Mouse (Mus musculus): ENCODE measurements at regions not wholly inside any gene's neighbourhood (a gene's known extent, or its start where the extent isn't known, plus 50 kb on each side); places are given as distances from the start of the nearest gene placed in this dataset.

DNA sequence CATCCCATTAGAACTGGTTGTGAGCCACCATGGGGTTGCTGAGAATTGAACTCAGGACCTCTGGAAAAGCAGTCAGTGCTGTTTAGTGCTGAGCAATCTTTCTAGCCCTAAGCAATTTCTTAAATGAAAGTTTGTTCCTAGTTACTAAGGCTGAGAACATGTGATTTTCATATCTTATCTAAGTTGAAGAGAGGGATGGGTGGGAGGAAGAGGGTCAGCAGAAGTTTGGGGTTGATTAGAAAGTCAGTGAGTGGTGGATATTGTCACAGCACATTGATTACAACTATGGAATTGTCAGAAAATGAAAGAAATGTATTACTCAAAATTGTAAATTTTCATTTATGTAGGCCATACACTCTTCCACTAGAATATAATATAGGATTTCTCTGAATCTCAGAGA lies 337.4 kb upstream of the Robo2 start:
- Histone ChIP-seq H3K4me2 (ENCODE audit: low read depth) (no peak overlapping the region), H3K36me3 (replicated peaks; ENCODE audit: control insufficient read depth, insufficient read depth, low read depth) (no peaks in the 10 kb centered on the region), H3K27me3 (ENCODE audit: control insufficient read depth, insufficient read depth, low read length) (no peaks in the 10 kb centered on the region), H3K9me3 (ENCODE audit: control insufficient read depth, low read length) (no peaks in the 10 kb centered on the region), H3K4me3 (ENCODE audit: insufficient read depth in 1 of 2, low read depth in 2 of 2, low read length in 2 of 2) (no peak overlapping the region), H3K4me1 (replicated peaks; ENCODE audit: control insufficient read depth in 2 of 2, insufficient read depth in 2 of 2, low read length in 1 of 2) (peaks cover 0 to 4% of the 10 kb centered on the region in 2 experiments; a peak in 2 of 4 replicates), H3K27ac (no peak overlapping the region), H3K9ac (replicated peaks) (no peak overlapping the region)
- DNase-seq (ENCODE audit: low read depth in 3 of 3, low spot score in 3 of 3) (no peak), ATAC-seq (ENCODE audit: insufficient read depth) (peak; percentile 39; the same call in 1 of the 2 replicates)
- TF ChIP-seq CTCF (IDR thresholded peaks at IDR 0.05; ENCODE audit: low read depth) (no peak), EP300 (IDR thresholded peaks at IDR 0.05; ENCODE audit: low read depth) (peak; percentile 57; the same call in 1 of the 2 replicates)

DNA sequence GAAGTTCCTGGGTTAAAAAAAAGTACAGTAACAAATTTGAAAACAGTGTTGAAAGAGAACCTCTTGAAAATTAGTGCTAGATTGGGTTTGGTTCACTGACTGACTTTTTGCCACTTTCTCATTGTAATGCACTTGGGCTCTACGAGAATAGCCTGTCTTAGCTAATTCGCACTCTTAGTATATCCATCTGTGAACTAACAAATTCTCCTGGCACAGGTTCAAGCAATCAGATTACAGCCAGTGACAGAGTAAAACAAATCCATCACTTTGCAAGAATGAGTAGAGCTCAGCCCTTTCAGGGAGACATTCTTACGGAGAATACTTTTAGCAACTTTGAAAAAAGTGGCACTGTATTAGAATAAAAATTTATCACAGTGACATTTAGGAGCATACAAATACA lies 331.9 kb upstream of the Robo2 start:
- TF ChIP-seq CTCF (IDR thresholded peaks at IDR 0.05; ENCODE audit: low read depth), result no peak
- TF ChIP-seq EP300 (IDR thresholded peaks at IDR 0.05; ENCODE audit: low read depth), result no peak
- WGBS (ENCODE audit: insufficient replicate concordance), result 66% methylated on average over 3 of the region's 3 CpGs

DNA sequence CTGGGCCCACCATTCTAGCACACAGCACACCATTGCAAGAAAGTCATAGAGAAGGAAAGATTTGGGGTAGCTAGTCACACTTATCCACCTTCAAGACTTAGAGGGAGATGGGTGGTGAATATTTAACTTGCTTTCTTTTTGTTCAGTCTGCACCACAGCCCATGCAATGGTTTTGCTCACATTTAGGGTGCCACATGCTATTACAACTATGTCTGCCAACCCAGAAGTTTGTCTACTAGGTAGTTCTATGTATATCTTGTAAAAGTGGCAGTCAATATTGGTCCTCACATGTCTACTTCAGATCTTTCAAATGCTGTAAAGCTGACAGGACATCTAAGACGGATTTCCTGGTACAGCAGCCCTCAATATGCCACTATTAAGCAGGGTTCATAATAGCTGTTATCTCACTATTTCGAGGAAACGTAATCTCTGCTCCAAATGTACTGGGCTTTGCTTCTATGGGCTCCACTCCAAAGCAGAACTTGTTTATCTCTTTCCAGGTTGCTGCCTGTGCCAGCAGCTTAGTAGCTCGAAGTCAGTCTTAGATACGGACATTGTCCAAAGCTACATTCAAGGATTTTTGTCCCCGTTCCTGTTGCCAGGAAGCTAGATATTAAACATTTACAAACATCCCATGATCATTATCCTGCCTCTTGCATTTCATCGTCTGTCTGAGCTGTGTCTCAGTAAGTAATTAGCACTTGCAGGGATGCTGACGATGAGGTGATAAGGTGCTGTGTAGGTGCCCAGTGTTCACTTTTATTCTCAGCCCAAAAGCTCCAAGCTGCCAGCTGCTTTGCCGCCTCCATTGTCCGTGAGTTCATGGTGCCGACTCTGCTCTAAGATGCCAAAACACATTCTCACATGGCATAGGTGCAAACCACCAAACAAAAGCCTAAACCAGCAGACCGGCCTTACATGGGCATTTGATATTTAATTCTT lies 327.8 kb upstream of the Robo2 start:
- Histone ChIP-seq H3K27ac (no peak overlapping the region), H3K4me2 (ENCODE audit: low read depth) (no peak overlapping the region), H3K4me3 (ENCODE audit: insufficient read depth in 1 of 2, low read depth in 2 of 2, low read length in 2 of 2) (no peak overlapping the region), H3K4me1 (replicated peaks; ENCODE audit: control insufficient read depth in 2 of 2, insufficient read depth in 2 of 2, low read length in 1 of 2) (no peaks in the 10 kb centered on the region), H3K9me3 (ENCODE audit: control insufficient read depth, low read length) (no peaks in the 10 kb centered on the region), H3K9ac (replicated peaks) (no peak overlapping the region), H3K27me3 (ENCODE audit: control insufficient read depth, insufficient read depth, low read length) (no peaks in the 10 kb centered on the region), H3K36me3 (replicated peaks; ENCODE audit: control insufficient read depth, insufficient read depth, low read depth) (no peaks in the 10 kb centered on the region)
- no peak for TF ChIP-seq CTCF (IDR thresholded peaks at IDR 0.05; ENCODE audit: low read depth)
- no peak for TF ChIP-seq EP300 (IDR thresholded peaks at IDR 0.05; ENCODE audit: low read depth)
- no peak for ATAC-seq (ENCODE audit: insufficient read depth)
- WGBS (ENCODE audit: insufficient replicate concordance), result 48% methylated on average over 12 of the region's 12 CpGs
- no peak for DNase-seq (ENCODE audit: low read depth in 3 of 3, low spot score in 3 of 3)

More for the DNA sequence above, 331.9 kb upstream of the Robo2 start:
- H3K4me1 ChIP-seq (replicated peaks; ENCODE audit: control insufficient read depth in 2 of 2, insufficient read depth in 2 of 2, low read length in 1 of 2), result no peaks in the 10 kb centered on the region
- no peaks in the 10 kb centered on the region for H3K27me3 ChIP-seq (ENCODE audit: control insufficient read depth, insufficient read depth, low read length)
- no peak overlapping the region for H3K27ac ChIP-seq
- DNase-seq (ENCODE audit: low read depth in 3 of 3, low spot score in 3 of 3) (no peak), ATAC-seq (ENCODE audit: insufficient read depth) (no peak)
- no peak overlapping the region for H3K4me3 ChIP-seq (ENCODE audit: insufficient read depth in 1 of 2, low read depth in 2 of 2, low read length in 2 of 2)
- no peaks in the 10 kb centered on the region for H3K36me3 ChIP-seq (replicated peaks; ENCODE audit: control insufficient read depth, insufficient read depth, low read depth)
- H3K9me3 ChIP-seq (ENCODE audit: control insufficient read depth, low read length), result no peaks in the 10 kb centered on the region
- no peak overlapping the region for H3K9ac ChIP-seq (replicated peaks)
- no peak overlapping the region for H3K4me2 ChIP-seq (ENCODE audit: low read depth)

DNA sequence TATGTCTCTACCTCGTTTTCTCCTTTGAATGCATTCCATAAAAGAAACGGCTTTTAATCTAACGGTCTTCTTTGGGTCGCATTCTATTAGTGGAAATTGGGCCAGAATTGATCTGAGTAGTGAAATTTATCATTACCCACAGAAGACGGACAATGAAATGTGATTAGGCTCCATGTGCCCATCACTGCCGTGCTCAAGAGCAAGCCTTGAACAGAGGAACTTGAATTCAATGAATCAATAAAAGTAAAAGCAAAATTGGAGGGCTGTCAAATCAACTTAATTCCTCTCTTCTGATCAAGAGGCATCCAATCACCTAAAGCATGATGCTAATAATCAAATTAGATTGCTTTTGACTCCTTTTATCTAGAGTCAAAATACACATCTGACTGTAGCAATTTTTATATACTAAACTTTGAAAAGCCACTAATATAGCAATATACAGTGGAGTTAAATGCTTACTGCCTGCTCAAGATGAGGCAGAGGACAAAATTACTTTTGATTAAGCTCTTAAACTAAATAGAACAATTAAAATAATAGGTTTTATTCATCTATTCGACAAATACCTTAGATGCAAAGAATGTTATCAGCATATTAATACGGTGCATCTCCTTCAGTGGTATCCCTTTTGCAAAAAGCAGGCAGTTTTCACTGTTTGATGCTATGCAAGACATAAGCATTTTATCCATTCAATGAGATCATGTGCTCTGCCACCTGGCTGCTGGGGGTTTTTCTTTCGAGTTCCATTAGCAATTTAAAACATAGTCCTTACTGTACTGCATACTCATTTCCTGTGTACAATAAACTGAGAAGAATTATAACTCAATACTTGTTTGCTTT lies 321.5 kb upstream of the Robo2 start:
- TF ChIP-seq CTCF (IDR thresholded peaks at IDR 0.05; ENCODE audit: low read depth), result no peak
- TF ChIP-seq EP300 (IDR thresholded peaks at IDR 0.05; ENCODE audit: low read depth), result no peak
- no peak overlapping the region for H3K9ac ChIP-seq (replicated peaks)
- H3K4me3 ChIP-seq (ENCODE audit: insufficient read depth in 1 of 2, low read depth in 2 of 2, low read length in 2 of 2), result no peak overlapping the region
- ATAC-seq (ENCODE audit: insufficient read depth), result no peak
- H3K36me3 ChIP-seq (replicated peaks; ENCODE audit: control insufficient read depth, insufficient read depth, low read depth), result no peaks in the 10 kb centered on the region
- no peak overlapping the region for H3K4me2 ChIP-seq (ENCODE audit: low read depth)
- H3K27ac ChIP-seq, result no peak overlapping the region
- H3K9me3 ChIP-seq (ENCODE audit: control insufficient read depth, low read length), result no peaks in the 10 kb centered on the region
- WGBS (ENCODE audit: insufficient replicate concordance), result 65% methylated on average over 9 of the region's 9 CpGs
- no peaks in the 10 kb centered on the region for H3K4me1 ChIP-seq (replicated peaks; ENCODE audit: control insufficient read depth in 2 of 2, insufficient read depth in 2 of 2, low read length in 1 of 2)
- no peak for DNase-seq (ENCODE audit: low read depth in 3 of 3, low spot score in 3 of 3)
- H3K27me3 ChIP-seq (ENCODE audit: control insufficient read depth, insufficient read depth, low read length), result no peaks in the 10 kb centered on the region
